Mouse (Mus musculus) Patski (cell line): ENCODE results near the gene Ttc33. TPM values are rescaled to one million over a fixed set of nuclear protein-coding genes. Genes with fewer than 3 reads are reported as not detected.
A peak's percentile ranks its signal among the peaks of the same experiment; 100 is the strongest.
"Not testable (repeated sequence)": the region's sequence is repeated elsewhere in the genome, so short reads cannot be mapped to it uniquely, and the experiment has no call there.

Source experiments
- ATAC-seq: fragments of 100-300 bp; one replicate; pipeline ENCODE4 v1.8.0; 2021
- CTCF ChIA-PET: fragments of 350-600 bp; sonication (Branson Sonifier 250); formaldehyde crosslinking; loops from one replicate; lab custom pipeline; 2022; ENCODE audit warnings: inconsistent platforms; lab: Charles Lee
- POLR2A ChIA-PET: fragments of 350-600 bp; sonication (Branson Sonifier 250); formaldehyde crosslinking; loops from one replicate; lab custom pipeline; 2022; ENCODE audit warnings: antibody characterized with exemption, inconsistent platforms; lab: Charles Lee
- DNase-seq: peaks from one replicate; pipeline ENCODE4 v3.0.0-alpha.2; 2011; ENCODE audit warnings: low read depth, low spot score
- H3K27me3 ChIP-seq: fragments of 371-371 bp; one replicate; pipeline ENCODE4 v1.5.1; 2021
- CTCF ChIP-seq: fragments of 100-300 bp; IDR thresholded peaks from one replicate; pipeline ENCODE4 v1.5.1; 2021
- in situ Hi-C: fragments of 300-500 bp; cut with MboI; formaldehyde crosslinking; loops from 3 replicates; pipeline ENCODE4 v1.11.1; 2018; ENCODE audit warnings: low pct_unique_long_range_greater_than_20kb, mixed read lengths
- polyA plus RNA-seq: library from polyadenylated mRNA; unstranded; gene quantifications from one replicate; pipeline ENCODE4 v1.2.3, GENCODE M21; 2021

Gene Ttc33
- polyA plus RNA-seq, 1 experiment from 2014 or later, result 59.8 TPM

- no peaks in the 10 kb centered on the region for H3K27me3 ChIP-seq
- no peak for TF ChIP-seq CTCF
- in situ Hi-C loops, result no loop called here
- POLR2A ChIA-PET, result no interaction called here
- CTCF ChIA-PET, result interaction anchor here (0.9 to 8.0 kb wide), 4 partner anchors 25 to 885 kb away, joined by 4 to 97 read pairs (median 29); no protein-coding TSS in a partner anchor
- DNase-seq (peak; percentile 60), ATAC-seq (peak; percentile 78)
Measured at GRCm38 (mm10) chr15:5195987-5196514, 10.7 kb downstream of the Ttc33 start.

DNA sequence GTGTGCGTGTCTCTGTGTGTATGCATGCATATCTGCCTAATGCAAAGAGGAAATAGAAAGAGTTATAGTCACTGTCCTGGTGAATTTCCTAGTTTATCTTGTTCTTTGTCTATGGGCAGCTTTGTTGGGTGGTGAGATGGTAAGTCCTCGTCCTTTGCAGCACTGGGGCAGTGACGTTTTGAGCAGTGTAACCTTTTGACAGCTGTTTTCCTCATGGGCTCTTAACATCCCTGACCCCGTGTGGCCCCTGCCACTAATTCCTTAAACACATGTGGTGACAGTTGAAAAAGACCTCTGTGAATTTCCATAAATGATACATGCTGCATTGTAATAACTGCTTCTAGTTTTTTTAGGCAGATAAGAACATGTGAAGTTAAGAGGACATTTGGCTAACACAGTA, 11.4 kb downstream of the Ttc33 start:
- TF ChIP-seq CTCF, result no peak
- ChIA-PET POLR2A (no interaction called here), CTCF (interaction anchor here (5.5 to 8.0 kb wide), 3 partner anchors 24 to 884 kb away, joined by 28 to 97 read pairs (median 30); no protein-coding TSS in a partner anchor)
- DNase-seq (no peak), ATAC-seq (no peak)
- H3K27me3 ChIP-seq, result no peaks in the 10 kb centered on the region
- in situ Hi-C loops, result no loop called here

DNA sequence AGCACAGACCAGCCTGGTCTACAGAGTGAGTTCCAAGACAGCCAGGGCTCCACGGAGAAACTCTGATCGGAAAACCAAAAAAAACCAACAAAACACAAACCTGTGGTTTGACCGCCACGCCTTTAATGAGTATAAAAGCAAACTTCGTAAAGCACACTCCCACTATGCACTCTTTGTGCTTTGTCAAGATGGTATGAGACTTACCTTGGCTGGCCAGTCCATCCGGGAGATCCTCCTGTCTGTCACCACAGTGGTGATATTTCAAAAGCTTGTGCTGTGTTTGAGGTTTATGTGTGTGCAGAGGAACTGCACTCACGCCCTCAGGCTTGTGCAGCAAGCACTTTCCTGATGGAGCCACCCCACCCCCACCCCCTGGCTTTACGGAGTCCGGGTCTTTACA, 19.9 kb downstream of the Ttc33 start:
- H3K27me3 ChIP-seq, result no peaks in the 10 kb centered on the region
- DNase-seq, result no peak
- in situ Hi-C loops, result no loop called here
- ChIA-PET POLR2A (no interaction called here), CTCF (interaction anchor here (1.3 to 1.5 kb wide), 2 partner anchors 11 to 32 kb away, joined by 3 to 4 read pairs; no protein-coding TSS in a partner anchor)
- ATAC-seq, result no peak
- TF ChIP-seq CTCF, result no peak

- no peak for TF ChIP-seq CTCF
- H3K27me3 ChIP-seq, result no peaks in the 10 kb centered on the region
- ChIA-PET CTCF (no interaction called here), POLR2A (interaction anchor here (1.2 kb wide), 1 partner anchor 11 kb away, joined by 3 read pairs; no protein-coding TSS in a partner anchor)
- DNase-seq (no peak), ATAC-seq (no peak)
- in situ Hi-C loops, result no loop called here
Measured at GRCm38 (mm10) chr15:5209116-5209515, 23.8 kb downstream of the Ttc33 start.

DNA sequence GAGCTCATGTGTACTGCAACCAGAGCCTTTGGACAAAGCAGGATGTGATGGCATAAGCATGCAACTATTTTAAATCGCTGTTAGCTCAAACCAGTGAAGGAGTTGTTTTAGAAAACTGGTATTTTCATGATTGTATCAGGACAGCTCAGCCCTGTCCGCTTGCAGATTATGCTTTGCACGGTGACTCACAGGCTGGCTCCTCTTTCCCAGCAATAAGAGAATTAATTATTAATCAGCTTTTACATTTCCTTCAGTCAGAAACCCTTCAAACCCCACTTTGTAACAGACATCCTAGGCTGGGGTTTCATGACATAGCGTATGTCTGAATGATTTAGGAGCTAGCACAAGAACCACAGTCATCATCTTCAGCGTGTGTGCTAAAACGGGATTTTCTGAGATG, 35.2 kb downstream of the Ttc33 start:
- CTCF ChIA-PET, result interaction anchor here (0.8 to 3.6 kb wide), 4 partner anchors 16 to 298 kb away, joined by 3 to 30 read pairs (median 5); no protein-coding TSS in a partner anchor
- ATAC-seq (peak; percentile 87), DNase-seq (peak; percentile 79)
- H3K27me3 ChIP-seq, result no peaks in the 10 kb centered on the region
- POLR2A ChIA-PET, result interaction anchor here (0.9 to 1.1 kb wide), 2 partner anchors 12 to 36 kb away, joined by 3 read pairs; no protein-coding TSS in a partner anchor
- in situ Hi-C loops, result no loop called here
- no peak for TF ChIP-seq CTCF

DNA sequence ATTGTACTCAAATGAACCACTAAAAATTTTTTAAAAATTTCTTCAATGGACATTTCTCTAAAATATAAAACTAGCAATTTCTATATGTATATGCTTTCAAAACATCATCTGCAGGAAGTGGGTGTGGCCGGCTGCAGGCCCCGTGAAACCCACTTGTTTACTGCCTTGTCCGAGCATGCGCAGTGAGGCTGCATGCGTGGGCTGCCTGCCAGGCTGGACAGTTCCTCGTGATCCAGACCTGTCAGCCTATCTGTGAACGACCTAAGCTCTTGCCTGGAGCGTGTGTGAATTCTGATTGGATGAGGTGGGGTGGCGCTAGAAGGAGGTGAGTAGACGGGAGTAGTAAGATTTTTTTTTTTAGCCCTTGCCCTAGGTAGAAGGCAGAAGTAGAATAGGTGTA, 45.4 kb downstream of the Ttc33 start:
- CTCF ChIA-PET, result interaction anchor here (1.0 kb wide), 1 partner anchor 36 kb away, joined by 3 read pairs; no protein-coding TSS in a partner anchor
- POLR2A ChIA-PET, ATAC-seq, DNase-seq, H3K27me3 ChIP-seq: not testable (repeated sequence)
- in situ Hi-C loops, result loop anchor here (25.0 kb wide), 1 partner anchor 1332 kb away; no protein-coding TSS in a partner anchor

DNA sequence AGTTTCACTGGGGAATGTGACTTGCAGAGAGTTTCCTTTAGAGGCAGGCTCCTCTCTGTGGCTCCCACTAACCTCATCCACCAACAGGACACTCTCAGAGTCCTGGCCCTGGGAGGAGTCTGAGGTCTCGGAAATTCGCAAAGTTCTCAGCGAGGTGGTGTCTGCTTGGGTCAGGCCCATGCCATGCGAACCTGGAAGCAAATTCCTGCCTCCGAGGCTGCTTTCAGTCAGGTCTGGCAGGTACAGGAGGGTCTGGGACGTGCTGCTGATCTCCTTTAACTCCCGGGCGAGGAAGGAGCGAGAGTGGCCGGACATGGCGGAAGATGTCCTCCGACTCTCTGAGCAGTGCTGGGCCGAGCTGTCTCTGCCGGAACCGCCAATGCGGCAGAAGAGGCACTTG, 49.3 kb downstream of the Ttc33 start:
- in situ Hi-C loops, result loop anchor here (5.0 to 25.0 kb wide), 5 partner anchors 42 to 1328 kb away; no protein-coding TSS in a partner anchor
- CTCF ChIA-PET, result interaction anchor here (1.8 to 10.1 kb wide), 3 partner anchors 40 to 847 kb away, joined by 8 to 72 read pairs (median 15); no protein-coding TSS in a partner anchor
- no peak for TF ChIP-seq CTCF
- no peaks in the 10 kb centered on the region for H3K27me3 ChIP-seq
- ATAC-seq (no peak), DNase-seq (no peak)
- POLR2A ChIA-PET, result no interaction called here

GRCm38 (mm10) chr15:5235527-5235926, 50.2 kb downstream of the Ttc33 start:
- H3K27me3 ChIP-seq, result no peaks in the 10 kb centered on the region
- ATAC-seq (peak; percentile 68), DNase-seq (no peak)
- in situ Hi-C loops, result loop anchor here (5.0 to 25.0 kb wide), 5 partner anchors 43 to 1327 kb away; no protein-coding TSS in a partner anchor
- ChIA-PET POLR2A (interaction anchor here (0.7 kb wide), 1 partner anchor 302 kb away, joined by 3 read pairs; no protein-coding TSS in a partner anchor), CTCF (interaction anchor here (1.4 to 10.1 kb wide), 6 partner anchors 13 to 974 kb away, joined by 3 to 97 read pairs (median 14); no protein-coding TSS in a partner anchor)
- no peak for TF ChIP-seq CTCF

DNA sequence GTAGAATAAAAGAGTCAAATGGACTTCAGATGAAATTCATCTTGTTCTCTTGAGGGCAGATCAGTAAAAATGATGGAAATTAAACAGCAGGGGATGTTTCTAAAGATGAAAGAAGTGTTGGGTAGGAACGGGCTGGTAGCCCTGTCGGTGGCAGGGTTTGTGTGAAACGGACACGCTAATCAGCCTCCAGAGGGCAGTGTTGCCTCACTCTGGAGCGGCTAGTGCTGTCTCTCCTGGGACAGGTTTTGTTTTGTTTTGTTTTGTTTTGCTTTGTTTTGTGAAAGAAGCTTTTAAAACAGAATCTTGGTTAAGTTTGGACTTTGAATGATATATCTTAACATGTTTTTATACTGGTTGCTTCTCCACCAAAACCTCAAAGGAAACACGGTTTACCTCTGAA, 51.2 kb downstream of the Ttc33 start:
- TF ChIP-seq CTCF, result no peak
- ATAC-seq, result no peak
- ChIA-PET POLR2A (interaction anchor here (0.6 kb wide), 1 partner anchor 678 kb away, joined by 4 read pairs; no protein-coding TSS in a partner anchor), CTCF (interaction anchor here (0.6 to 10.1 kb wide), 20 partner anchors 12 to 989 kb away, joined by 3 to 97 read pairs (median 5); no protein-coding TSS in a partner anchor)
- H3K27me3 ChIP-seq, result no peaks in the 10 kb centered on the region
- in situ Hi-C loops, result loop anchor here (5.0 to 25.0 kb wide), 5 partner anchors 44 to 1326 kb away; no protein-coding TSS in a partner anchor
- DNase-seq, result no peak

DNA sequence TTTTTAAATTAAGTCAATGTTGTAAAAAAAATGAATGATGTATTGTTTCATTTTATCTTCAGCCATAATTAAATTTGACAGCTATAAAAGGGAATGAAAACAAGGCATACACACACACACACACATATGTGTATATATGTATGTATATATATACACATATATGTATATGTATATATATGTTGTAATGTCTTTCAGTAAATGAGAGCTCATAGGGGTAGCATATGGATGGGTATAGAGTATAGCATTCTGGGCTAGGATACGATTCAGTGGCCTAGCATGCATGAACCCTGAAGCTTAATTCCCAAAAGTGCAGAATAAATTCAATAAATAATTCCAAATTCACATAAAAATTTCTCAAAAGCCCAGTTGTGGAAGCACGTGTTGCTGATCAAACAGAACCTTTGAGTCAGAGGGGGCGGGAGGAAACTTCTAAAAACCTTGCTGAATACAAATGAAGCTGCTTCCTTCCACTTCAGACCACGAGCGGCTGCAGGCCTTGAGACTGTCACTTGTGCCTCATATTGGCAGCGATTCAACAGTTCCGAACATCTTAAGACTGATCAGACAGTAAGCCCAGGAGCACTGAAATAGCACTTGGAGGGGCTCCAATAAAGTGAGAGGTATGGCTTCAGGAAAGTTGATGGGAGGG, 51.8 kb downstream of the Ttc33 start:
- CTCF ChIA-PET, result interaction anchor here (0.6 to 10.1 kb wide), 20 partner anchors 12 to 988 kb away, joined by 3 to 97 read pairs (median 5); no protein-coding TSS in a partner anchor
- ATAC-seq, result no peak
- in situ Hi-C loops, result loop anchor here (5.0 to 25.0 kb wide), 5 partner anchors 45 to 1325 kb away; no protein-coding TSS in a partner anchor
- no peak for TF ChIP-seq CTCF
- no peaks in the 10 kb centered on the region for H3K27me3 ChIP-seq
- POLR2A ChIA-PET, result interaction anchor here (0.6 to 0.9 kb wide), 2 partner anchors 43 to 677 kb away, joined by 3 to 4 read pairs; no protein-coding TSS in a partner anchor
- no peak for DNase-seq
